ENCODE assay signal across 7 mouse cellular contexts in genomic region chr7:40901201-40901600, GRCm38 (mm10). TPM values are rescaled to one million over a fixed set of nuclear protein-coding genes. Genes with fewer than 3 reads are reported as not detected.
DNase-seq lines count a peak whose midpoint lies in the region; ATAC-seq and TF ChIP-seq lines count a peak whose summit lies in the region.

No protein-coding gene starts in this region.

- no peak overlapping the region for H3K27ac ChIP-seq in heart, adult 2 months
- H3K27ac ChIP-seq in kidney, embryonic 14.5 days (ENCODE audit: low read depth, low read length): no peak overlapping the region
- H3K27ac ChIP-seq in limb, embryonic 11.5 days (replicated peaks; ENCODE audit: low read depth, low read length): no peak overlapping the region

- no peak for TF ChIP-seq EP300 in heart, adult 2 months (IDR thresholded peaks at IDR 0.05; ENCODE audit: insufficient read depth, low read depth, low read length)

- 4% methylated on average over 16 of the region's 16 CpGs for WGBS in heart, adult 2 months
- WGBS in kidney, embryonic 14.5 days: 2% methylated on average over 16 of the region's 16 CpGs
- 1% methylated on average over 16 of the region's 16 CpGs for WGBS in limb, embryonic 11.5 days

- no peaks in the 10 kb centered on the region for H3K4me1 ChIP-seq in heart, adult 2 months (ENCODE audit: control insufficient read depth, insufficient read depth, low read length)
- H3K4me1 ChIP-seq in kidney, embryonic 14.5 days (ENCODE audit: control insufficient read depth, insufficient read depth, low read length): 0 out of 2 replicates have a peak, but pooled peaks cover 6% of the 10 kb centered on the region
- 0 out of 2 replicates have a peak, but pooled peaks cover 2% of the 10 kb centered on the region for H3K4me1 ChIP-seq in limb, embryonic 11.5 days (ENCODE audit: control insufficient read depth, insufficient read depth, low read length)

- peak; percentile 92 for DNase-seq in brain, adult 2 months (ENCODE audit: low read depth, low spot score)
- peak; percentile 69 for DNase-seq in embryo, embryonic 9.5 days (ENCODE audit: extremely low spot score)
- DNase-seq in heart, adult 2 months: peak; percentile 30 to 57
- peak; percentile 84 for DNase-seq in limb, embryonic 11.5 days (ENCODE audit: low spot score)
- DNase-seq in neural tube, embryonic 10.5 days (ENCODE audit: extremely low spot score, low spot score): peak; percentile 71
- peak; percentile 47 to 70 for DNase-seq in urinary bladder, postnatal 4 days (ENCODE audit: low spot score in 2 of 2)

- peak overlapping the region; percentile 15; the same call in 1 of the 2 replicates for H3K4me2 ChIP-seq in kidney, embryonic 14.5 days (replicated peaks; ENCODE audit: low read depth, low read length)
- no peak overlapping the region for H3K4me2 ChIP-seq in limb, embryonic 11.5 days (ENCODE audit: low read depth, severe bottlenecking)

- no peak for TF ChIP-seq POLR2A in heart, adult 2 months (IDR thresholded peaks at IDR 0.05; ENCODE audit: insufficient read depth, low read depth, low read length)

- peak; percentile 61; the same call in 1 of the 2 replicates for ATAC-seq in kidney, embryonic 14.5 days (ENCODE audit: low FRiP score, low TSS enrichment)
- no peak for ATAC-seq in limb, embryonic 11.5 days (ENCODE audit: insufficient number of reproducible peaks, low FRiP score, low TSS enrichment, low read depth)

- peak; percentile 72 for TF ChIP-seq CTCF in heart, adult 2 months (IDR thresholded peaks at IDR 0.05)

- no peaks in the 10 kb centered on the region for H3K9me3 ChIP-seq in kidney, embryonic 14.5 days (ENCODE audit: control insufficient read depth, low read length)
- H3K9me3 ChIP-seq in limb, embryonic 11.5 days (ENCODE audit: control insufficient read depth, low read length): no peaks in the 10 kb centered on the region

- H3K27me3 ChIP-seq in heart, adult 2 months (ENCODE audit: control insufficient read depth, insufficient read depth, low read length): peaks cover 11% of the 10 kb centered on the region
- H3K27me3 ChIP-seq in kidney, embryonic 14.5 days (ENCODE audit: control insufficient read depth, insufficient read depth, low read length): peaks cover 65% of the 10 kb centered on the region
- H3K27me3 ChIP-seq in limb, embryonic 11.5 days (ENCODE audit: control insufficient read depth, insufficient read depth, low read length): peaks cover 68% of the 10 kb centered on the region

- no peak overlapping the region for H3K9ac ChIP-seq in heart, adult 2 months (ENCODE audit: low read depth, low read length)
- no peak overlapping the region for H3K9ac ChIP-seq in kidney, embryonic 14.5 days (ENCODE audit: low read depth, low read length)
- no peak overlapping the region for H3K9ac ChIP-seq in limb, embryonic 11.5 days (ENCODE audit: low read length)

- no peak overlapping the region for H3K4me3 ChIP-seq in heart, adult 2 months
- H3K4me3 ChIP-seq in kidney, embryonic 14.5 days (ENCODE audit: low read length): no peak overlapping the region
- H3K4me3 ChIP-seq in limb, embryonic 11.5 days (ENCODE audit: low read depth, low read length): no peak overlapping the region

- H3K79me2 ChIP-seq in heart, adult 2 months (replicated peaks; ENCODE audit: control insufficient read depth, insufficient read depth, low read length): no peaks in the 10 kb centered on the region

- no peaks in the 10 kb centered on the region for H3K36me3 ChIP-seq in heart, adult 2 months (ENCODE audit: control insufficient read depth, insufficient read depth, low read length)
- H3K36me3 ChIP-seq in kidney, embryonic 14.5 days (ENCODE audit: control insufficient read depth, insufficient read depth, low read length): no peaks in the 10 kb centered on the region
- H3K36me3 ChIP-seq in limb, embryonic 11.5 days (ENCODE audit: control insufficient read depth, insufficient read depth, low read length): no peaks in the 10 kb centered on the region

- intact Hi-C loops in heart, adult 2 months (cut with DNase I): no loop called here

RNA-seq across cellular contexts. Expression of gene Vstm2b, which starts 3.1 kb away (rescaled TPM):
- total RNA-seq in heart, adult 2 months (2021): under 1 TPM in 1 of 2 experiments, not detected in 1; 0.11 TPM
- 0.18 and 0.25 TPM in 2 replicates for polyA plus RNA-seq in heart, adult 2 months (2012; rRNA removed)
- 8.9 and 10.1 TPM in 2 replicates for polyA plus RNA-seq in kidney, embryonic 14.5 days (2014; fragmentation: Nextera tagmentation; extraction: Ambion mirVana)
- polyA plus RNA-seq in limb, embryonic 11.5 days (2014; fragmentation: Nextera tagmentation; extraction: Ambion mirVana): 2.2 and 2.8 TPM in 2 replicates
